Mouse (Mus musculus): ENCODE measurements around the gene 4931414P19Rik. TPM values are rescaled to one million over a fixed set of nuclear protein-coding genes. Genes with fewer than 3 reads are reported as not detected.

The 4931414P19Rik gene
- polyA plus RNA-seq, 1 experiment from 2014 or later = 6.0 TPM

DNA sequence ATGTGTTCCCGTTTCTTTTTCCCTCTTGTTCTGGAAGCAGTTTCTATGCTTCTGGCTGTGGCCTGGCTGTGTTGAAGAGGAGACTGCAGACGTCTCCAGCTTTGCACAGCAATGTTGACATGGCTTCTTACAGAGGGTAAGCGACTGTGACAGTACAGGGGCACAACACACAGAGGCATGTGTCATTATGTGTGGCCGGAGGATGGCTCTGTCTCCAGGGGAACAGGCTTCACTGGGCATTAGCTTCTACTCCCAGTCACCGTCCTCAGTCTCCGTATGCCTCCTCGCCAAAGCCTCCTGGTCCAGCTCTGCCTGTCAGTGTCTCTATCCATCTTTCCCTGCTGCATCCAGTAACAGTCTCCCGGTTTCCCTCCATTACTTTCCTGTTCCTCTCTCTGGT lies 1.4 kb upstream of the 4931414P19Rik start:
- ATAC-seq (ENCODE audit: extremely low read depth, insufficient number of reproducible peaks, low FRiP score, low TSS enrichment) = no peak
- Histone ChIP-seq H3K4me3 (no peak overlapping the region), H3K9me3 (no peaks in the 10 kb centered on the region), H3K4me2 (no peak overlapping the region), H3K27me3 (replicated peaks) (no peaks in the 10 kb centered on the region), H3K27ac (replicated peaks) (no peak overlapping the region), H3K36me3 (peaks cover 22% of the 10 kb centered on the region), H3K9ac (no peak overlapping the region), H3K4me1 (peaks cover 20% of the 10 kb centered on the region)
- WGBS = 63% methylated on average over 8 of the region's 8 CpGs

DNA sequence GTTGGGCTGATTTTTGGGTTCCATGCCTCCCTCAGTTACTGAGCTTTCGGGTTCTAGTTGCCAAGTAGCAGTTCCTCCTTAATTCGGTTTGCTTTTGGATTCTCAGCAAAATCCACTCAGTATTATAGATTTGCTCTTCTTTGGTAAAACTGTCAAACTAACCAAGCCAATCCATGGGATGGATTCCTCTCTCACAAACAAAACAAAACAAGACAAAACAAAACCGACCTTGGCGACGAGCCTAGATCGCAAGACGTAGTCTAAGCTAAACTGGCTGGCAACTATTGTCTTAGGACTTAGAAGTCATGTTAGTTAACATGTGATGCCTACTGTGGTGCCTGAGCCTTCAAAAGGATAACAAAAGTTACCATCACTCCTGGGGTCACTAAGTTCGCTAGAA lies 2.1 kb downstream of the 4931414P19Rik start:
- 79% methylated on average over 8 of the region's 8 CpGs for WGBS
- no peaks in the 10 kb centered on the region for H3K27me3 ChIP-seq (replicated peaks)

DNA sequence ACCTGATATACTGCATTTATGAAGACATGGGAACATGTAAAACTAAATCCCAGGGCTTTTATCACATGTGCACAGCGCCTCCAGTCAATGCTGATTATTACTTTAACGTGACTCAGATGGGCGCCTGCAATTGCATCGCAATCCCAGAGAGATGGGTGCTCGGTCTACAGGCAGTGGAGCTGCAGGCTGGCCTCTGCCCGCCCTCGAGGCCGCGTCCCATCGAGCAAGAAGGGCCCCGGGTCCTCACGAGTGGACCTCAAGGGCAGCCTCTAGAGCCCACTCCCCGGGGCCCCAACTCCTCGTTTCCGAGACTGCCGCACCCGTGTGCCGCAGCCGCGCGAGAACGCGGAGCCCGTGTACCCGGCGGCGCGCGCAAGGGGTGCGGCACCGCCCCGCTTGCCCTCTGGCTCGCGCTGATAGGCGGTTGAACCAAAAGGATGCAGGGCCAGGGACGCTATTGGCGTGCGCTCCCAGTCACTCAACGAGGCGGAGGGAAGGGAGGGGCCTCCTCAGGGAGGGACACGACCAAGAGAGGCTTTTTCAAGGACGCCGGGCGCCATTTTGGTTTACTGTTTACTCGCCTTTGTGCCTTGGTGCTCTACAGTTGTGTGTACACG lies 2.6 kb downstream of the 4931414P19Rik start:
- Histone ChIP-seq H3K27ac (replicated peaks) (peak overlapping the region; percentile 94), H3K36me3 (0 out of 2 replicates have a peak, but pooled peaks cover 4% of the 10 kb centered on the region), H3K4me1 (peaks cover 24% of the 10 kb centered on the region), H3K9me3 (no peaks in the 10 kb centered on the region), H3K4me3 (peak overlapping the region; percentile 65), H3K27me3 (replicated peaks) (no peaks in the 10 kb centered on the region), H3K9ac (peak overlapping the region; percentile 84), H3K4me2 (peak overlapping the region; percentile 64)
- peak; percentile 97 for ATAC-seq (ENCODE audit: extremely low read depth, insufficient number of reproducible peaks, low FRiP score, low TSS enrichment)
- WGBS = under 1% methylated on average over 46 of the region's 46 CpGs

More for the DNA sequence above, 2.1 kb downstream of the 4931414P19Rik start:
- Histone ChIP-seq H3K9ac (no peak overlapping the region), H3K9me3 (no peaks in the 10 kb centered on the region), H3K4me2 (peak overlapping the region; percentile 64), H3K27ac (replicated peaks) (peak overlapping the region; percentile 94), H3K4me1 (peaks cover 24% of the 10 kb centered on the region), H3K4me3 (peak overlapping the region; percentile 65), H3K36me3 (0 out of 2 replicates have a peak, but pooled peaks cover 4% of the 10 kb centered on the region)
- no peak for ATAC-seq (ENCODE audit: extremely low read depth, insufficient number of reproducible peaks, low FRiP score, low TSS enrichment)

DNA sequence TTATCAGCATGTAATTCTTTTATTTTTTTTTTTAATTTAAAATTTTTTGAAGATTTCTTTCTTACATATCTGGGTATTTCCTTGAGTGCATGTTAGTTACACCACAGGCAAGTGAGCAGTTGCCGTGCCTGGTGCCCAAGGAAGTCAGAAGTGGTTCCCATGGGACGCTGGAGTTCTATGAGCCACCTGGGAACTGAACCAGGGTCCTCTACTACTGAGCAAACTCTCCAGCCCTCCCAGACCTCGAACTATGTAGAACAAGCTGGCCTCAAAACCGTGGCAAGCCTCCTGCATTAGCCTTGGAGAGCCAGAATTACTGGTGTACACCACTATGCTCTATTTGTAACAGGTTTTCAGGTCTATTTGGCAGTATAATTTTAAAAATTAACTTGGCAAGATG lies 3.2 kb downstream of the 4931414P19Rik start:
- ATAC-seq (ENCODE audit: extremely low read depth, insufficient number of reproducible peaks, low FRiP score, low TSS enrichment) = no peak

DNA sequence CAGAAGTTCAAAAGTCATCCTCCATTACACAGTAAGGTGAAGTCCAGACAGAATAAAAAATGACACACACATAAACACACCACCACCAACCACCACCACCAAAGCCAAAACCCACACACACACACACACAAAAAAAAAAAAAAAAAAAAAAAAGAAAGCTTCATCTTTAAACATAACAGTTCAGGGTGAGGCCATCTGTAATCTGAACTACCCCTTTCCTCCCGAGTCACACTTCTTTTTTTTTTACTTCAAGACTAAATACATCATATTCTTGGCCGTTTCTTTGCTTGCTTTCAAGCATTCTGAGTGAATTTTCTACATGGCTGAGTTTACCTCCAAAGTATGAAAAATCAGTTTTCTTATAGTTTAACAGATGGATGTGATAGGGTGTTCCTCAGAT lies 4.2 kb downstream of the 4931414P19Rik start:
- Histone ChIP-seq H3K36me3 (0 out of 2 replicates have a peak, but pooled peaks cover 4% of the 10 kb centered on the region), H3K27ac (replicated peaks) (no peak overlapping the region), H3K9me3 (no peaks in the 10 kb centered on the region), H3K9ac (no peak overlapping the region), H3K27me3 (replicated peaks) (no peaks in the 10 kb centered on the region), H3K4me3 (no peak overlapping the region), H3K4me2 (no peak overlapping the region), H3K4me1 (peaks cover 26% of the 10 kb centered on the region)
- no peak for ATAC-seq (ENCODE audit: extremely low read depth, insufficient number of reproducible peaks, low FRiP score, low TSS enrichment)
- WGBS = 51% methylated on average over 2 of the region's 2 CpGs

More for the DNA sequence above, 3.2 kb downstream of the 4931414P19Rik start:
- H3K9ac ChIP-seq = peak overlapping the region; percentile 84
- H3K27me3 ChIP-seq (replicated peaks) = no peaks in the 10 kb centered on the region
- H3K36me3 ChIP-seq = 0 out of 2 replicates have a peak, but pooled peaks cover 4% of the 10 kb centered on the region
- H3K4me2 ChIP-seq = peak overlapping the region; percentile 64
- peak overlapping the region; percentile 94 for H3K27ac ChIP-seq (replicated peaks)
- WGBS = 42% methylated on average over 4 of the region's 4 CpGs
- peak overlapping the region; percentile 65 for H3K4me3 ChIP-seq
- H3K9me3 ChIP-seq = no peaks in the 10 kb centered on the region
- H3K4me1 ChIP-seq = peaks cover 24% of the 10 kb centered on the region

DNA sequence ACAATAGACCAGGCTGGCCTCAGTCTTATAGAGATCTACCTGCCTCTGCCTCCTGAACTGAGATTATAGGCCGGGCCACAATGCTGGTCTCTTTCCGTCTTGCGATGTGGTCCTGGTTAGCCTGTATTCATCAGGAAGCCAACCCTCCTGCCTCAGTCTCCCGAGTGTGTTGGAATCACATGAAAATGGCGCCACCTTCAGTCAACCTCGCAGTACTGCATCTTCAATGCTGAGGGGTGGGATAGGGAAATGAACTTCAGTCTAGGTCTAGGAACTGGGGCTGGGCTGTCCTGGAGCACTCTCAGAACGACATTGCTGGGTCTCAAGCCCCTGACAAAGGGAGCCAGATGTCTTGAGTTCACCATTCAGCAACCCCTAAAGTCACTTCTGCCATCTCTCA lies 8.7 kb downstream of the 4931414P19Rik start:
- H3K27me3 ChIP-seq (replicated peaks) = no peaks in the 10 kb centered on the region
- H3K9ac ChIP-seq = no peak overlapping the region
- no peak for ATAC-seq (ENCODE audit: extremely low read depth, insufficient number of reproducible peaks, low FRiP score, low TSS enrichment)
- peaks cover 45% of the 10 kb centered on the region for H3K4me1 ChIP-seq
- peaks cover 13% of the 10 kb centered on the region; the same call in 1 of the 2 replicates for H3K36me3 ChIP-seq
- H3K9me3 ChIP-seq = no peaks in the 10 kb centered on the region
- no peak overlapping the region for H3K4me3 ChIP-seq
- 76% methylated on average over 7 of the region's 7 CpGs for WGBS
- H3K4me2 ChIP-seq = no peak overlapping the region
- no peak overlapping the region for H3K27ac ChIP-seq (replicated peaks)

DNA sequence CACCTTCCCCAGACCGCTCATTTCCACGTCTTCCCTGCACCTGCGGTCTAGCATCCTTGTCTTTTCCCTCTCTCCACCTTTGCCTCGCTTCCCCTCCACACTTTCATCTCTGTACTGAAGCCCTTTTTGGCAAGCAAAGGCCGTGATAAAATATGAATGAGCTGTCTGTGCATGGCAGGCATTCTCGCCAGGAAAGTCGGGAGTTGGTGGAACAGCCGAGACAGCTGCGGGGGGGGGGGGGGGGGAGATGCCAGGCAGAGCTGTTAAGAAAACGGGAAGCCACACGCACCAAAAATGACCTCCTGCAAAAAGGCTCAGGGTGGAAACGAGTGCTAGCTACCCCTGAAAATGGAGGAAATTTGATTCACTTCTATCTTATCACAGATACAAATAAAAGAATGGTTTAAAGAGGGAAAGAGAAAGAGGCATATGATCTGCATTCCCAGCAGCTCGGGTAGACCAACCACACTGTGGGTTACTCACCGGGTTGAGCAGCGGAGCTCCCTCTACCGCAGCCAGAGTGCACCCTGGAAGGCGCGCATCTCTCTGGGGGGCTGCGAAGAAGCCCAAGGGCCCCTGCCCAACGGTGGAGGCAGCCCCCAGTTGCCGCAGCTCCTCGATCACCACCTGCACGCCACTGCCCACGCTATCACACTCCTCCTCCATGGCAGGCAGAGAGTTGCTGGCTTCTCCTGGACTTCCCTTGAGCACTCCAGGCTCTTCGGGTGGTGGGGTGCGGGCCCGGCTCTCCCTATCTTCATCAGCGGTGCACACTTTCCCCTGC lies 11.0 kb downstream of the 4931414P19Rik start:
- Histone ChIP-seq H3K36me3 (peaks cover 26% of the 10 kb centered on the region), H3K9ac (peak overlapping the region; percentile 64), H3K4me2 (peak overlapping the region; percentile 60), H3K27me3 (replicated peaks) (no peaks in the 10 kb centered on the region), H3K4me1 (peaks cover 48% of the 10 kb centered on the region), H3K9me3 (no peaks in the 10 kb centered on the region), H3K27ac (replicated peaks) (peak overlapping the region; percentile 33), H3K4me3 (peak overlapping the region; percentile 38)
- no peak for ATAC-seq (ENCODE audit: extremely low read depth, insufficient number of reproducible peaks, low FRiP score, low TSS enrichment)
- 45% methylated on average over 27 of the region's 28 CpGs for WGBS

DNA sequence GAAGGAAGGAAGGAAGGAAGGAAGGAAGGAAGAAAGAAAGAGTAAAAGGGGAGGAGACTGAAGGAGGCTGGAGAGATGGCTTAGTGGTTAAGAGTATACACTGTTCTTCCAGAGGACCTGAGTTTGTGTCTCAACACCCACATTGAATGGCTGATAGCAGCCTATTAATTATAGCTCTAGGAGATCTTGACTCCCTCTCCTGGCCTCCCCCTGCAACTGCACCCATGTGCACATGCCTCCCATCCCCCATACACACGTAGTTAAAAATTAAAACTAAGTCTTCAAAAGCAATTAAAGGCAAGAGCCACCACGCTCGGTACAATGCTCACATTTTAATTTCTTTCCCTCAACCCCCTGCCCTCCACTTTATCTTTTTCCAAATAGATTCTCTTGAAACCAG lies 11.7 kb downstream of the 4931414P19Rik start:
- peak overlapping the region; percentile 60; the same call in 1 of the 2 replicates for H3K4me2 ChIP-seq
- H3K36me3 ChIP-seq = peaks cover 24% of the 10 kb centered on the region
- no peaks in the 10 kb centered on the region for H3K27me3 ChIP-seq (replicated peaks)
- no peak overlapping the region for H3K4me3 ChIP-seq
- H3K9me3 ChIP-seq = no peaks in the 10 kb centered on the region
- H3K4me1 ChIP-seq = peaks cover 50% of the 10 kb centered on the region
- ATAC-seq (ENCODE audit: extremely low read depth, insufficient number of reproducible peaks, low FRiP score, low TSS enrichment) = no peak
- H3K9ac ChIP-seq = peak overlapping the region; percentile 64; the same call in 1 of the 2 replicates
- H3K27ac ChIP-seq (replicated peaks) = peak overlapping the region; percentile 21; the same call in 1 of the 2 replicates
- WGBS = 91% methylated on average over 3 of the region's 3 CpGs

DNA sequence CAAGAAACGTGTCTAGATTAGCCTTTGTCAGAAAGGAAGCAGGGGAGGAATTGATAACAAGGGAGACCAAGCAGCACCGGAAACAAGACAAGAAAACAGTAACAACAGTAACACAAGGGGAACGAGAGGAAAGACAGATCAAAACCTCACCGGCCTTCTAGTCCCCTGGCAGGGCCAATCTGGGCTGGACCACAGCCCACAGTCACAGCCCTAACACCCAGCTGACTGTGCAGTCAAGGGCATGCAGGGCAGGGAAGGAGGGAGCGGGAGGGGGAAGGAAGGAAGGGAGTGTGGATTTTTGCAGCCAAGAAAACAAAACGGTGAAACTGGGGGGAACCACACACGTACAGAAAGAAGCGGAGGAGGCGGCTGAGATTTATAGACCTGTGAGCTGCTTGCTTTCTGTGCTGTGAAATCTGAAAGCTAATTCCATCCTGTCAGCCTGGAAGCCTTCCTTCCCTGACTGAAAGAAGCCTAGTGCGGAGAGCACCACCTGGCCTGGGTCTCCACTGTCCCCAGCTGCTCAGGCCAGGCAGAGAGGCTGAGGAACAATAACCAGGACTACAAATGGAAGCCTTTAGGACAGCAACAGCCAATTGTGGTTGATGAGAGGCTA lies 13.4 kb downstream of the 4931414P19Rik start:
- no peaks in the 10 kb centered on the region for H3K27me3 ChIP-seq (replicated peaks)
- 35% methylated on average over 10 of the region's 10 CpGs for WGBS
- no peak overlapping the region for H3K4me3 ChIP-seq
- peak overlapping the region; percentile 91 for H3K27ac ChIP-seq (replicated peaks)
- peaks cover 62% of the 10 kb centered on the region for H3K4me1 ChIP-seq
- H3K4me2 ChIP-seq = peak overlapping the region; percentile 40
- H3K9ac ChIP-seq = peak overlapping the region; percentile 69
- H3K36me3 ChIP-seq = peaks cover 22% of the 10 kb centered on the region
- H3K9me3 ChIP-seq = no peaks in the 10 kb centered on the region
- no peak; the same call in 1 of the 2 replicates for ATAC-seq (ENCODE audit: extremely low read depth, insufficient number of reproducible peaks, low FRiP score, low TSS enrichment)

DNA sequence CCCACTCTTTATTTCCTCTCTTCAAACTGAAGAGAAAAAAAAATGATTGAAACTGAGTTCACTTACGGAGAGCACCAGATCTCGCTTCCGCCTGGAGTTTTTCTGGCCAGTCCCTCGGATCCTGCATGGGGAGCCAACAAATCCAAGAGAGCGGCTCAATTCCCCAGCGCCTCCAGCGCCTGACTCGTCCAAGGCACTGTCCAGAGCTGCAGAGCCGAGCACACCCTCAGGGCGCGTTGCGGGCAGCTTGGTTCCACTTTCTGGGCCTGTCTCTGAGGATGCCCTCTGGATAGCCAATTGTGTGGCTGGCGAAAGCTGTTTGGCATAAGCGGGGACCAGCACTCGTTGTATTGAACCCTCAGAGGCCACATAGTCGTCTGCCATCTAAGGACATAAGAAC lies 14.7 kb downstream of the 4931414P19Rik start:
- H3K27me3 ChIP-seq (replicated peaks) = no peaks in the 10 kb centered on the region
- H3K4me1 ChIP-seq = peaks cover 55% of the 10 kb centered on the region
- no peak overlapping the region for H3K4me3 ChIP-seq
- H3K9me3 ChIP-seq = no peaks in the 10 kb centered on the region
- no peak overlapping the region for H3K27ac ChIP-seq (replicated peaks)
- ATAC-seq (ENCODE audit: extremely low read depth, insufficient number of reproducible peaks, low FRiP score, low TSS enrichment) = no peak
- peaks cover 28% of the 10 kb centered on the region for H3K36me3 ChIP-seq
- H3K9ac ChIP-seq = no peak overlapping the region
- 92% methylated on average over 16 of the region's 16 CpGs for WGBS
- no peak overlapping the region for H3K4me2 ChIP-seq

DNA sequence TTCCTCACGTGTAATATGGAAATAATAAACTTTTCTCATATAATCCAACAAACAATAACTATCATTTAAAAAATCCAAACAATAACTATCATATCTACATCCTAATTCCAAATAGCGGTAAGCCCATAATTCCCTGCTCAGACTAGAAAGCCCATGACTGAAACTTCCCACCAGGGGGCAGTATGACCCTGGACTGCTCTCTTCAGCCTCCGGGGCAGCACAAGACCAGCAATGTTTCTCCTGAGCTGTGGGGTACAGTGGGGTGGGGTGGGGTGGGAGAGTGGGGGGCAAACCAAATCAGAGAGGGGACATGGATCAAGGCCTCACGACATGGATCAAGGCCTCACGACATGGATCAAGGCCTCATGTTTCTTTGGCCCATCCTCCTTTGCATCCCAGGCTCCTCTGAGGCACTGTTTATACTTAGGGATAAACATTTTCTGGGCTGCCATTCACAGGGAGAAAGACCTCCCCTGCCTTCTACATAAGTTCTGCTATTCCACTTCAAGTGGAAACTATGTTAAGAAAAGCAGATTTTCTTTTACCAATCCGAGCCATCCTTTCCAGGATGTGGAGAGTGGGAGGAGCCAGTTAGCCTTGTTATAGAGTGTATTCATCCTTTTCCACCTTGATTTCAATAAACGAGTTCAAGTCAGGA lies 22.0 kb downstream of the 4931414P19Rik start:
- Histone ChIP-seq H3K36me3 (peaks cover 32% of the 10 kb centered on the region), H3K27ac (replicated peaks) (no peak overlapping the region), H3K27me3 (replicated peaks) (no peaks in the 10 kb centered on the region), H3K4me1 (peaks cover 12% of the 10 kb centered on the region), H3K9ac (no peak overlapping the region), H3K4me3 (no peak overlapping the region), H3K4me2 (no peak overlapping the region), H3K9me3 (no peaks in the 10 kb centered on the region)
- ATAC-seq (ENCODE audit: extremely low read depth, insufficient number of reproducible peaks, low FRiP score, low TSS enrichment) = no peak
- 33% methylated on average over 7 of the region's 7 CpGs for WGBS
